Mouse (Mus musculus) intestine, embryonic 14.5 days (tissue): ENCODE measurements at regions not wholly inside any gene's neighbourhood (a gene's known extent, or its start where the extent isn't known, plus 50 kb on each side); places are given as distances from the start of the nearest gene placed in this dataset.

Source experiments
- ATAC-seq: fragments of 200-750 bp; cut with Nextera tagmentation; replicated peaks from 2 replicates; pipeline ENCODE4 v1.8.0; 2017; ENCODE audit warnings: low read depth, moderate number of reproducible peaks, moderate TSS enrichment, moderate library complexity; ENCODE audit not compliant: low FRiP score, low TSS enrichment
- DNase-seq: peaks from one replicate; pipeline ENCODE4 v3.0.0-alpha.2; 2018; ENCODE audit warnings: low spot score
- H3K27ac ChIP-seq: fragments of 300-500 bp; sonication (generic); 2 replicates; pipeline ENCODE4 v1.5.1; 2014; ENCODE audit warnings: low read depth, mild to moderate bottlenecking, control low read depth
- H3K27me3 ChIP-seq: fragments of 300-500 bp; sonication (generic); replicated peaks from 2 replicates; pipeline ENCODE4 v1.6.1; 2014; ENCODE audit warnings: low read length, control low read depth; ENCODE audit not compliant: control insufficient read depth, insufficient read depth
- H3K36me3 ChIP-seq: fragments of 300-500 bp; sonication (generic); 2 replicates; pipeline ENCODE4 v1.6.1; 2014; ENCODE audit warnings: low read length, control low read depth; ENCODE audit not compliant: control insufficient read depth, insufficient read depth
- H3K4me1 ChIP-seq: fragments of 300-500 bp; sonication (generic); replicated peaks from 2 replicates; pipeline ENCODE4 v1.6.1; 2014; ENCODE audit warnings: low read length, control low read depth, mixed read lengths; ENCODE audit not compliant: control insufficient read depth, insufficient read depth
- H3K4me2 ChIP-seq: fragments of 300-500 bp; sonication (generic); 2 replicates; pipeline ENCODE4 v1.6.1; 2014; ENCODE audit warnings: low read length
- H3K4me3 ChIP-seq: fragments of 300-500 bp; sonication (generic); 2 replicates; pipeline ENCODE4 v1.5.1; 2014; ENCODE audit warnings: low read depth, low read length, control low read depth, mixed read lengths
- H3K9ac ChIP-seq: fragments of 300-500 bp; sonication (generic); 2 replicates; pipeline ENCODE4 v1.6.1; 2014; ENCODE audit warnings: mild to moderate bottlenecking, low read length
- H3K9me3 ChIP-seq: fragments of 300-500 bp; sonication (generic); 2 replicates; pipeline ENCODE4 v1.6.1; 2016; ENCODE audit warnings: low read length, control low read depth; ENCODE audit not compliant: control insufficient read depth
- WGBS: fragments of 180-500 bp; shearing (Covaris S2); extraction: QIAGEN DNeasy Blood & Tissue Kit; methylation state at CpG from one replicate; pipeline ENCODE4 v1.1.7; 2014; 5-methylcytosine and 5-hydroxymethylcytosine counted together

DNA sequence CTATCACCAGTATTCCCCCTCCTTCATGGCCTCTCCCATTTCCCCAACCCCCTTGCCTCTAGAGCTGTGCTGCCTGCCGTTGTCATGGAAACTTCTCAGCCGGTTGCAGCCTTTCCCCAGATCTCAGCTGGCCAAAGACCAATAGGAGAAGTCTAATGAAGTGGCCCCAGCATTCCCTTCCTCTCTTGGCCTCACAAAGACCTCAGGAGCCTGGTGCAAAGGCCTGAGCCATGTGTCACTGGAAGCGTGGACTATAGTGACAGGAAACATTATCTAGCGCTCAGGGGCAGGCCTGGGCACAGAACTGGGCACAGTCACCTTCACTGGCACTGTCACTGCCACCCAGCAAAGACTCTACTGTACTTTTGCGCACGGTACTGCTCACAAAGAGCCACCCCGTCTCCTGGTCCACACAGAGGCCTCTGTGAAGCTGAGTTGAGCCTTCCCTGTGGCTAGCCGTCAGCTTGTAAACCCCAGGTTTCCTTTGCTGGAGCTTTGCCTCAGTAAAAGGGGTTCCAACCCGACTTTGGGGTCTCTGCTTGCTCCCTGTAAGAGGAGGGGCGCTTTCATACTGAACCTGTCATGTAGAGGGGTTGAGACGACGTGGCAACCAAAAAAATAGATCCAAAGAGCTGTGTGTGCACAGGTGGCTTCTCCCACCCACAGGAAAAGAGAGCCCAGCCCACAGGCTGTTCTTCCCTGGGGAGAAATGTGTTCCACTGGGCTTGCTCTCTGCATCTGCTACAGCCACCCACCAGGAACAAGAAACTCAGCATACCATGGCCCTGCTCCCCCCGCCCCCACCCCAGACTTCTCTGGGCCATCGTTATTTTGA, 282.5 kb upstream of the Gjb5 start:
- H3K9ac ChIP-seq: no peak overlapping the region
- DNase-seq: peak; percentile 55
- H3K4me1 ChIP-seq: peaks cover 8% of the 10 kb centered on the region
- H3K27ac ChIP-seq: no peak overlapping the region
- H3K4me2 ChIP-seq: no peak overlapping the region
- ATAC-seq: no peak; the same call in 1 of the 2 replicates
- no peaks in the 10 kb centered on the region for H3K9me3 ChIP-seq
- H3K27me3 ChIP-seq: no peaks in the 10 kb centered on the region
- 49% methylated on average over 14 of the region's 14 CpGs for WGBS
- no peak overlapping the region for H3K4me3 ChIP-seq
- no peaks in the 10 kb centered on the region for H3K36me3 ChIP-seq

DNA sequence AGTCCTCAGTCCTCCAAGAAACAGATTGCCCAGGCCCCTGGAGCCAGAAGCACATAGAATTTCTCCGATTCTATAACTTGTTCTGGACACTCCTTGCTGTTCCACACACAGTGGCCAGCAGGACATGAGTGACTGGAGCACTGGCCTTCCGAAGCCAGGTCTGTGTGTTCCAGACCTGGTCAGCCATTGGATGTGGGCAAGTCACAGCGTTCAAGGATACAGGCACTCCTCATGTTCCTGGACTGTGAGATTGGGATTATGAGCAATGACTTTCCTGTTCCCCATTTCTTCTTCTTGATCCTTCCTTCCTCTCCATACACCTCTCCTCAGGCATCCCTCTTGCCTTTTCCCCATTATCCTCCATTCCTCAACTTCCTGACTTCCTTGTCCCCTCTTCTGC, 281.8 kb upstream of the Gjb5 start:
- H3K9ac ChIP-seq: no peak overlapping the region
- H3K9me3 ChIP-seq: no peaks in the 10 kb centered on the region
- no peak for ATAC-seq
- H3K27ac ChIP-seq: no peak overlapping the region
- no peak overlapping the region for H3K4me2 ChIP-seq
- H3K4me3 ChIP-seq: no peak overlapping the region
- H3K36me3 ChIP-seq: no peaks in the 10 kb centered on the region
- H3K4me1 ChIP-seq: peaks cover 8% of the 10 kb centered on the region
- H3K27me3 ChIP-seq: no peaks in the 10 kb centered on the region
- 91% methylated on average over 3 of the region's 3 CpGs for WGBS
- DNase-seq: no peak

- Histone ChIP-seq H3K9me3 (no peaks in the 10 kb centered on the region), H3K36me3 (no peaks in the 10 kb centered on the region), H3K27ac (no peak overlapping the region), H3K27me3 (no peaks in the 10 kb centered on the region), H3K9ac (no peak overlapping the region), H3K4me1 (peaks cover 8% of the 10 kb centered on the region), H3K4me2 (no peak overlapping the region), H3K4me3 (no peak overlapping the region)
- no peak for ATAC-seq
- 59% methylated on average over 11 of the region's 11 CpGs for WGBS
- DNase-seq: no peak
Observed at GRCm38 (mm10) chr4:127636934-127637333, 279.0 kb upstream of the Gjb5 start.

DNA sequence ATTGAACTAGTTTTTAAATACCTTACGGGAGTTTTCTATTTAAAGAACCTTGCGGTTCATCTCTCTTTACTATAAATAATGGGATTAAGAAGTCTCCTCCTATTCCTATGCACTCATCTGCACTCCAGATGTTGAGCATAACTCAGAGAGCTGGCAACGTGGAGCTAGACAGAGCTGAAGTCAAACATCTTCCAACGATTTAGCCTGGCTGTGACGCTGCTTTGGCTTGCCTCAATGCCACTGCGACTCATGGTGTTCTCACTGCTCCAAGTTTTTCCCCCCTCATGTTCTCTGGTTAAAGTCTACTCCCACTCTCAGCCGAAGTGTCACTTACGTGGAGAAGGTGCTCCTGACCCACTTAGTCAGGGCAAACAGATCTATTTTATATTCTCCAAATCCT, 277.3 kb upstream of the Gjb5 start:
- ATAC-seq (no peak), DNase-seq (no peak)
- no peak overlapping the region for H3K4me3 ChIP-seq
- H3K9ac ChIP-seq: no peak overlapping the region
- no peak overlapping the region for H3K4me2 ChIP-seq
- no peaks in the 10 kb centered on the region for H3K36me3 ChIP-seq
- peaks cover 2% of the 10 kb centered on the region for H3K4me1 ChIP-seq
- no peaks in the 10 kb centered on the region for H3K9me3 ChIP-seq
- no peaks in the 10 kb centered on the region for H3K27me3 ChIP-seq
- H3K27ac ChIP-seq: no peak overlapping the region
- WGBS: 42% methylated on average over 8 of the region's 8 CpGs

GRCm38 (mm10) chr4:127619870-127620269, 261.9 kb upstream of the Gjb5 start:
- WGBS: 3% methylated on average over 14 of the region's 14 CpGs
- H3K4me1 ChIP-seq: no peaks in the 10 kb centered on the region
- H3K9ac ChIP-seq: no peak overlapping the region

GRCm38 (mm10) chr4:127612761-127613160, 254.8 kb upstream of the Gjb5 start:
- Histone ChIP-seq H3K27me3 (no peaks in the 10 kb centered on the region), H3K4me2 (no peak overlapping the region), H3K4me3 (no peak overlapping the region), H3K9me3 (no peaks in the 10 kb centered on the region), H3K27ac (no peak overlapping the region), H3K36me3 (no peaks in the 10 kb centered on the region), H3K9ac (no peak overlapping the region), H3K4me1 (no peaks in the 10 kb centered on the region)
- DNase-seq (no peak), ATAC-seq (no peak)
- 47% methylated on average over 8 of the region's 8 CpGs for WGBS

More at GRCm38 (mm10) chr4:127619870-127620269, 261.9 kb upstream of the Gjb5 start:
- Histone ChIP-seq H3K27me3 (no peaks in the 10 kb centered on the region), H3K9me3 (no peaks in the 10 kb centered on the region), H3K27ac (no peak overlapping the region), H3K4me3 (no peak overlapping the region), H3K4me2 (no peak overlapping the region), H3K36me3 (no peaks in the 10 kb centered on the region)
- no peak for ATAC-seq
- peak; percentile 90 for DNase-seq

DNA sequence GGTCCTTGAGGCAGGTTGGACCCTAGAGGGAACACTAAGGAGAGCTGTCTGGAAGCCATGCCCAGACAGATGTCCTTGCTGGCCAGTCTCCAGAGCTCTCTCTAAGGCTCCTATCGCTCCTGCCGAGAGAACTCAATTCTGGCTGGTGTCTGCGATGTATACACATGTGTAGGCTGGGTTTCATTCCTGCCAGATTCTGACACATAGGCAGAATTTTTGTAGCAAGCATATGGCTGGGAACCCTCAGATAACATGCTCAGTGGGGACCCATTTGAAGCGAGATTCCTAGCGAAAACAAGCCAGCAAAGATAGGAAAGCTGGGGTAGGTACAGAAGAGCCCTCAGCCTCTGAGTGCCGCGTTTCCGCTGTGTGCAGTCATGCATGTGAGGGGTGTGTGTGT, 242.9 kb upstream of the Gjb5 start:
- H3K9ac ChIP-seq: no peak overlapping the region
- no peak overlapping the region for H3K4me3 ChIP-seq
- no peaks in the 10 kb centered on the region for H3K27me3 ChIP-seq
- no peak for ATAC-seq
- H3K4me1 ChIP-seq: no peaks in the 10 kb centered on the region
- no peaks in the 10 kb centered on the region for H3K36me3 ChIP-seq
- H3K9me3 ChIP-seq: no peaks in the 10 kb centered on the region
- 78% methylated on average over 8 of the region's 8 CpGs for WGBS
- DNase-seq: no peak
- no peak overlapping the region for H3K27ac ChIP-seq
- no peak overlapping the region for H3K4me2 ChIP-seq

GRCm38 (mm10) chr4:127598610-127599009, 240.6 kb upstream of the Gjb5 start:
- WGBS: 37% methylated on average over 3 of the region's 3 CpGs
- no peaks in the 10 kb centered on the region for H3K27me3 ChIP-seq
- no peaks in the 10 kb centered on the region for H3K9me3 ChIP-seq
- no peak overlapping the region for H3K9ac ChIP-seq
- H3K36me3 ChIP-seq: no peaks in the 10 kb centered on the region
- H3K27ac ChIP-seq: no peak overlapping the region
- DNase-seq: no peak
- no peak overlapping the region for H3K4me2 ChIP-seq
- ATAC-seq: no peak
- no peak overlapping the region for H3K4me3 ChIP-seq
- H3K4me1 ChIP-seq: no peaks in the 10 kb centered on the region

DNA sequence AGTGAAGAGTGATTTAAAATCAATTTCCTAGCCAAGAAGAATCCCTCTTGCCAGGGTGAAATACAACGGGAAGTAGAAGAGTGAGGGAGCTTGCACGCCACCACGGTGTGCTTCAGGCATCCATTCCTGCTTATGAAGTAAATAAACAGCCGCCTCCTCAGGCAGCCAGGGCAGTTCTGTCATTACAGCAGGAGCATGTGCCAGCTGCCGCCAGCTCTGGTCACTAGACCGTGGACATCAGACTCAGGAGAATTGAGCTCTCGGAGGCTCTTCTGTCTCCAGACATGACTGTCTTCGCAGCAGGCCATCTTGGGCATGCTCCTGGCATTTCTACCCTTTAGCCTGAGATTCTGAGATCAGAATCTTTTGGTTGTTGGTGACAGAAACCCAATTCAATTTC, 236.1 kb upstream of the Gjb5 start:
- Histone ChIP-seq H3K27me3 (no peaks in the 10 kb centered on the region), H3K27ac (no peak overlapping the region), H3K4me1 (no peaks in the 10 kb centered on the region), H3K36me3 (no peaks in the 10 kb centered on the region), H3K9me3 (no peaks in the 10 kb centered on the region), H3K9ac (no peak overlapping the region), H3K4me2 (no peak overlapping the region), H3K4me3 (no peak overlapping the region)
- ATAC-seq (no peak), DNase-seq (no peak)
- WGBS: 55% methylated on average over 8 of the region's 8 CpGs
